Mouse (Mus musculus): ENCODE results near the gene Pcf11.

DNA sequence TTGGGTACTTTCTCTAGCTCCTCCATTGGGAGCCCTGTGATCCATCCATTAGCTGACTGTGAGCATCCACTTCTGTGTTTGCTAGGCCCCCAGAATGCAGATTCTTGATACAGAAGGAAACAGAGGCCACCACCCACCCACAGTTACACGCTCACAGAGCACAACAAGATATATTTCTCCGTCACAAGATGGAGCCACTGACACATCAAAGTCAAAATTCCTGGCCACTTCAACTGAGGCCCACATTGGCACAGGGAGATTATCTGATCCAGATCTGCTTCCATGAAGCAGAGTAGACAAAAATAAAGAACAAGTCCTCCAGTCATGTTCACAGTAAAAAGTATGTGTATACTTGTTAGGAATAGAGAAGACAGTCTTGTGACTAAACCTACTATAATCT, 39.6 kb downstream of the Pcf11 start:
- no peak for TF ChIP-seq CTCF (IDR thresholded peaks at IDR 0.05; ENCODE audit: low read depth, low read length)
- TF ChIP-seq POLR2A (IDR thresholded peaks at IDR 0.05; ENCODE audit: borderline replicate concordance, low read depth, low read length), result no peak
